Mouse (Mus musculus): ENCODE results near the gene Rcbtb2. TPM values are rescaled to one million over a fixed set of nuclear protein-coding genes. Genes with fewer than 3 reads are reported as not detected.
A peak's percentile ranks its signal among the peaks of the same experiment; 100 is the strongest.

Rcbtb2 gene
- total RNA-seq, 2 experiments from 2014 or later, result 33.0 to 33.1 TPM

GRCm38 (mm10) chr14:73116301-73116700, 6.5 kb upstream of the Rcbtb2 start:
- DNase-seq (ENCODE audit: low spot score in 2 of 2), result no peak

GRCm38 (mm10) chr14:73116938-73117337, 5.9 kb upstream of the Rcbtb2 start:
- DNase-seq (ENCODE audit: low spot score in 2 of 2), result peak in 1 of 2 experiments; percentile 31

GRCm38 (mm10) chr14:73117411-73118392, 5.1 kb upstream of the Rcbtb2 start:
- no peak for DNase-seq (ENCODE audit: low spot score in 2 of 2)

DNA sequence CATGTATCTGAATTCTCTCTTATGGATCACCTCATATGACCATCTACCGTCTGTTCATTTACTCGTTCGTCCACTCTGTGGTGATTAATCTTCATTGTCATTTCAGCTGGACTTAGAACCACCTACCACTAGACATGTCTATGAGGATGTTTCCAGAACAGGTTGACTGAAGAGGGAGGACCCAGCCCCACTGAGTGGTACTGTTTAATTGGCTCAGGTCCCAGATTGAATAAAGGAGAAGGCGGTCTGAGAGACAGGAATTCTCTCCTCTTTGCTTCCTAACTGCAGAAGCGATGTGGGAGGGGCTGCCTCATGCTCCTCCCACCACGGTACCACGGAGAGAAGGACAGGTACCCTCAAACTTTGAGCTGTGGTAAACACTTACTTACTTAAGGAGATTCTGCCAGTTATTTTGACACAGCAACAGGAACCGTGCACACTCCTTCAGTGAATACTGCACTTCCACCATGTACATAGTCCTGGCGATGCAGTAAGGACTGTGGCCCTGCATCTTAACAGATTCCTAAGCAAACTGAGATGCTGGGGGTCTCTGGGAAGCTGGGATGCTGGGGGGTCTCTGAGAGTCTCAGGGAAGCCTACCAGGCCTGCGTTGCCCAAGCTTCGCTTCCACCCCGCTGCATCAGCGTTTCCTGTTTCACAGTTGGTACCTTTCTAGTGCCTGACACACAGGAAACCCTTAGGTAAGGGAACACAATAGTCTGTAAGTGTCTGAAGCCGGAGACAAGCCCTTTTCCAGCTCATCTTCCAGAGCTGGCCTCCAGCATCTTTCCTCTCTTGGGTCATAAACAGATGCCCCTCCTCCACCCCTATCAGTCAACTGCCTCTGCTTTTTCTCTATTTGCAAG, 4.1 kb upstream of the Rcbtb2 start:
- DNase-seq (ENCODE audit: low spot score in 2 of 2), result no peak

DNA sequence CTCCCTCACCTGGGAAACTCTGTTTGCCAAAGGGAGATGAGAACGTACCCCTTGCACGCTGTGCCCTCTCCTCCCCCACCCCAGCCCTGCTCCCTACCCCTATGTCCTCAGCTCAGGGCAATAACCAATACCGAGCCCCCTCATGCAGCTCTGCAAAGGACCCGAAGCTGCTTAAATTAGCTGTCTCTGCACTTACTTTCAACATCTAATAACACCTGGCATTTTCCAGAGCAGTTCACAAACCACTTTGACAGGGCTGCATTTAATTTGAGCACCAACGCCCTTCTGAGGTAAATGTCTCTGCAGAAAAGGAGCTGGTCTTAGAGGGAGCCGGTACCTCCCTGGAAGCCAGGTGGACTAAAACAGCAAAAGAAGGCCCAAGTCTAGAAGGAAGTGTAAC, 3.4 kb upstream of the Rcbtb2 start:
- no peak for DNase-seq (ENCODE audit: low spot score in 2 of 2)

GRCm38 (mm10) chr14:73119966-73120365, 2.9 kb upstream of the Rcbtb2 start:
- DNase-seq (ENCODE audit: low spot score in 2 of 2), result no peak

DNA sequence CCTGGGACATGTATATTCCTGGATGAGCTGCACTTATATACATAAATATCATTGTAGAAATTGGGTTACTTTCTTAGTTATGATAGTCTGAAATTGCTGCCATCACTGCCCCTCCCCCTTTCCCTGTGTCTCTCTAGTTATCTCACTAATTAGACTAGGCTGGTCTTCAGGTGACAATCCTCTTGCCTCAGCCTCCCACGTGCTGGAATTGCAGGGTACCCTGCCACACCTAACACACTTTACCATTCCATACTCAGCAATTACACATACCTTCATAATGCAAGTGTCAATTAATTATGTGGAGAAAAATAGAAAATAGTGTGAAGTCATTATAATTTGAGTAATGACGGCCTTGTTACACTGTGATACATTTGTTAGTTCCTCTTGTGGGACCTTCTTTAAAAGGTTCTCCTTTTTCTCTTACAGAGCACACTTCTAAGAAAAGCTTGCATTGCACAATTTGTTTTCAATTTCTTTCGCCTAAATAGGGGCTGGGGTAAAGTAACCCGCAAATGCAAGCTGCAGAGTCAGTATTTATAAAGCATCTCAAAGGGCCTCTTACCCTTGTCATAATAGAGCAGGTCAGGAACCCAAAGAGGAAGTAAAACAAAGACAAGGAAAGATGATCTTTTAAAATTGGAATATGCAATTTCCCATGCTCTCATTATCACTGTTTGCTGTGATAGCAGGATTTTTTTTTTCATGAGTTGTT, 470 bp upstream of the Rcbtb2 start:
- no peak for DNase-seq (ENCODE audit: low spot score in 2 of 2)

DNA sequence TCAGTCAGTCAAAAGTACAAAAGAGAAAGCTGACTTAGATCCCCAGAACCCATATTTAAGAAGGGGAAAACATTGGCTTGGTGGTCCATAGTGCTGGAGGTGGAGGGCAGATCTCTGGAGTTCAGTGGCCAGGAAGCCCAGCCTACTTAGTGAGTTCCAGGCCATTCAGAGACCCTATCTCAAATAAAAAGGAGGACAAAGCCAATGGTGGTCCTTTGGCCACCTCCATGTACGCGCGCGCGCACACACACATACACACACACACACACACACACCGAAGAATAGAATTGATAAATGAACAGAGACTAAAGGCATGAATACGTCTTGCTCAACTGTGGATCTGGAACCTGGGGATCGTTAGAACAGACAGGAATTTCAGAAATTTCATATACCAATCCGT, 544 bp downstream of the Rcbtb2 start:
- no peak for DNase-seq (ENCODE audit: low spot score in 2 of 2)

DNA sequence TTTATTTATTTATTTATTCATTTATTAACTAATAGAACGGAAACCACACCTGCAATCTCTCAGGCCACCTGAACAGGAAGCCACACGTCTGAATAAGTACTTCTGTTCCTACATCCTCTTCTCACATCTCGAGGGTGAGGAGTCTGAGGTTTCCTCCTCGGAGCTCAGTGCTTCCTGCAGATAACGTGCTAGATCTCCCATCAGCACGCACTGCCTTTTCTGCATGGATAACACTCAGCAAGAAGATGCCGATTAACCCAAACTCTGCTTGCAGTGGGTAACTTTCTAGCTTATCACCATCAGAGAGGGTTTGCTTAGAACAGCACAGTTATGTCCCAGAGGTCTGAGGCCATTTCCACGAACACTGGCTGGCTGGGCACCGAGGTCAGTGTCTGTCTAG, 949 bp downstream of the Rcbtb2 start:
- no peak for DNase-seq (ENCODE audit: low spot score in 2 of 2)

- no peak for DNase-seq (ENCODE audit: low spot score in 2 of 2)
Observed at GRCm38 (mm10) chr14:73130519-73130918, 7.7 kb downstream of the Rcbtb2 start.

DNA sequence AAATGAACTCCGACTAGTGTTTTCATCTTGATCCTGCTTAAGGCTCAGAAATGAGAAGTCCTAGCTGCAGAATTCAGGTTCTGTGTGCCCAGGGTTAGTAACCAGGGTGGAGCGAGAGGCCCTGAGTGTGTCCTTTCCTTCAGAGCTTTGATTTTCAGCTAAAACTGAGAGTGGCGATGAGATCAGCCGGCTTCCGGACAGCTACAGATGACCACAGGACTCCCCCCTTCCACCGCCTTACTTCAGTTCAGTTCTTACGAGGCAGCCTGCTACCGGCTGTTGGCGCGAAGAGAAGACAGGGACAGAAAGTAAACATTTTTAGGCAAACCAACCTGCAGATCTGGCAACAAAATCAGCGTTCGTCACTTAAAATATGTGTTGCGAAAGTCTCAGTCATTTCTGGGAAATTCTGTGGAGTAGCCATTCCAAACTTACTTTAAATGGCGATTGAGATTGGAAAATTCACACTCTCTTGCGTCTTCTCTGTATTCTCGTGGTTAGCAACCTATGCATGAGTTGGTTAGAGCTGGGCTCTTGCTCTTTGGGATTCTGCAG, 9.1 kb downstream of the Rcbtb2 start:
- DNase-seq (ENCODE audit: low spot score in 2 of 2), result no peak

GRCm38 (mm10) chr14:73132731-73133130, 9.9 kb downstream of the Rcbtb2 start:
- DNase-seq (ENCODE audit: low spot score in 2 of 2), result no peak

DNA sequence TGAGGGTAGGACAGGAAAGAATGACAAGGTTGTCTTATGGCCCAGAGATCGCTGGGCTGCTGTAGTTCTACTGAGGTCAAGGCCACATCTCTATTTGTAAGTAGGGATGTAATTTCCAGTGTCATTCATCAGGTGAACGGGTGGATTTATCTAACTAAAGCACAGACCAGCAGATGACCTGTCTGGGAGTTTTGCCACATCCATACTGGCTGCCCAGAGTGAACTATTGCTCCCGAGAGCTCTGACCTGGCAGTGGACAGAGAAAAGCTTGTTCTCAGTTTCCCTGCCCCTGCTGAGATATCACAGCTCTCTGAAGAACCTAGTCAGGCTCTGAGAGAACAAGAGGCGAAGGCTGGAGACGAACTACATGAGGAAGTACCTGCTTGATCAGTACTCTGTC, 14.4 kb downstream of the Rcbtb2 start:
- DNase-seq (ENCODE audit: low spot score in 2 of 2), result no peak

DNA sequence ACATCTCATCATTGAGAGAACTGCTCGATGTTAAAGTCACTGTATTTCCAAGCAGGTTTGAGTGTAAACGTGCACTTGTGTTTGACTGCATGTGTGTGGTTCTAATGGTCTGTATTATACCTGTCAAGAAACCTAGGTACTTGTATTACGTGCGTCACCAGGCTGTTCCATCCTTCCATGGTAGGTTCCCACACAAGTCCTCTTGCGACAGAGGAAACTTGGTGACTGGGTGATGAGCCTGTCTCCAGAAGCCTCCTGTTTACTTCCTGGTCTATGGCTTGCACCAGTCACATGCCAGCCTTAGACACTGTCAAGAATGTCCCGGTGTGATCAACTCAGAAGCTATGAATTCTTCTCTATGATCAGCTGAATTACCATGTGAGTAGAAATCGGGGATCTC, 15.6 kb downstream of the Rcbtb2 start:
- no peak for DNase-seq (ENCODE audit: low spot score in 2 of 2)

DNA sequence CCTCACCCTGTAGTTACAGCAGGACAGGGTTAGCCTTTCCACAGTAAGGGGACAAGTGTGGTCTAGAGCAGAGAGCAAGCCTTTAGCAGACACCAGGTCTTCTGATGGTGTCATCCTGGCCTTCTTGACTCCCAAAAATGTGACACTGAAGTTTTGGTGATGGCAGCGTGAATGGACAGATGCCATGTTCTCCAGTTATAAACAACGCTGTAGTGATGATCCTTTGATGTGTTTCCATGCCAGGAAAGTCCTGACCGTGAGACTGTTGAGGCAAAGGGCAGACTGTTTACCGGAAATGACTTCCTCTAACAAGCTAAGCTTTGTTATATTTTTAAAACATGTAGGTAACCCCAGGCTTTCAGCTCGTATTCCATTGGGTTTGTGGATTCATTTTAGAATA, 17.0 kb downstream of the Rcbtb2 start:
- DNase-seq (ENCODE audit: low spot score in 2 of 2), result no peak

DNA sequence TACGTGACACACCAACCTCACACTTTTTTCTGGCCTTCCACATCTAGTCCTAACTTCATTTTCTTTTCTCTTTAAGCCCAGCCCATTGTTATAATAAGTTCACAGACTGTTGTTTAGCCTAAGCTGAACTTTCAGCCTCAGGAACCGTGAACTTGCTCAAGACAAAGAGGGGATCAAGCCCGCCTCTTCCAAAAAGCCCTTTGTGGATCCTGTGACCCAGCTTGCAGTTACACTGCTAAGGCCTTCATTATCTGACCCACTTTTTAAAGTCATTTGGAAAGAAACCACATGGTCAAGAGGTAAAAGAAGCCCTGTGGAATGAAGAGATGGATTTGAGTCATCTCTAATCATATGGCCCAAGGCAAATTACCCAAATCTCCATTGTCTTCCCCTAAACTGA, 19.0 kb downstream of the Rcbtb2 start:
- no peak for DNase-seq (ENCODE audit: low spot score in 2 of 2)

DNA sequence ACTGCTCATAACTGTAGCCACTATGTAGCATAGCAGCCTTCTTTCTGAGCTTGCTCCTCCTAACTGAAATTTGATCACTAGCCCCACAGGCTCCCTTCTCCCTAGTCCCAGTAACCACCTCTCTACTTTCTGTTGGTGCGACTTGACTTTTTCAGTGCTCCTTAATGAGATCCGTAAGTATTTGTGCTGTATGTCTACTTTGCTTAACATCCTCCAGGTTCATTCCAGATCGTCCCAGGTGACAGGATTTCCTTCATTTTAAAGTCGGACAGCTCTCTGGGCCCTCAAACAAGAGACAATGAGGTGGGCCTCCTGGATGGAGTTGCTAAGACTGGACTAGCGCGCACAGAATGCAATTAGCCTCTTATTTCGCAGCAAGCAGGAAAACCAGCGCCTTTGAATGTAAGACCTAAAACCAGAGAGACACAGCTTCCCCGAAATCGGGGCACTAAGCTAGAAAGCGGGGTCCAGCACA, 19.6 kb downstream of the Rcbtb2 start:
- no peak for DNase-seq (ENCODE audit: low spot score in 2 of 2)

DNA sequence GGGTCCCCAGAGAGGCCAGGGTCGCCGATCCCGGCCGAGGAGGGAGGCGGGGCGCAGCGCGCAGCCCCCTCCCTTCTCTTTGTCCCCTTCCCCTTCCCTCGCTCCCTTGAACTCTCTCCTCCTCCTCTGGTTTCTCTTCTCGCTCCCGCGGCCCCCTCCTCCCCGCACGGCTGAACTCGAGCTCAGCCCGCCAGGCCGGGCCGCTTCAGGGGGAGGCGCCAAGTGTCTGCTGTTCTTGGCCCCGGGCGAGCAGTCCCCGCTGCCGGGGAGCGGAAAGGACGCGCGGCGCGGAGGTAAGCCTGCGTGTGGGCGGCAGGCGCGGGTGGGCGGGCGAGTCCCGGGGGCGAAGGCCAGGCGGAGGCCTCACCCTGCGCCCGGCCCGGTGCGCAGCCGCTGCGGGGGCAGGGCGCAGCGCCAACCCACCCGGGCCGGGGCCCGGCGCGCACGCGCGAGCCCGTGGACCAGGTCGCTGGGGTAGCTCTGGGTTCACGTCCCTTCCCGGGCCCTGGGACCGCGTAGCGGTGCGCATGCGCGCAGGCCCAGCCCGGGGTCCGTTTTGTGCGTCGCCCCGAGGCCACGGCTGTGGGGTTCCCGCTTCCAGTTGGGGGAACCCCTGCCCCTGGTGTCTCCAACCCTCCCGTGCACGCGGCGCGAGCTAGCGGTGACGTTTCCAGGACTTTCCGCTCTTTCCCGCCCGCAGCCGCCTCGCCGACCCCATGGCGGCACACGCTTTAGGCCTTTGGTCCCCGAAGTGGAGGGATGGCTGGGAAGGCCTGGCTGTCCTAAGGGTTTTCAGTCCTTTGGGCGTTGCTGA, 20.3 kb downstream of the Rcbtb2 start:
- peak; percentile 81 to 85 for DNase-seq (ENCODE audit: low spot score in 2 of 2)

DNA sequence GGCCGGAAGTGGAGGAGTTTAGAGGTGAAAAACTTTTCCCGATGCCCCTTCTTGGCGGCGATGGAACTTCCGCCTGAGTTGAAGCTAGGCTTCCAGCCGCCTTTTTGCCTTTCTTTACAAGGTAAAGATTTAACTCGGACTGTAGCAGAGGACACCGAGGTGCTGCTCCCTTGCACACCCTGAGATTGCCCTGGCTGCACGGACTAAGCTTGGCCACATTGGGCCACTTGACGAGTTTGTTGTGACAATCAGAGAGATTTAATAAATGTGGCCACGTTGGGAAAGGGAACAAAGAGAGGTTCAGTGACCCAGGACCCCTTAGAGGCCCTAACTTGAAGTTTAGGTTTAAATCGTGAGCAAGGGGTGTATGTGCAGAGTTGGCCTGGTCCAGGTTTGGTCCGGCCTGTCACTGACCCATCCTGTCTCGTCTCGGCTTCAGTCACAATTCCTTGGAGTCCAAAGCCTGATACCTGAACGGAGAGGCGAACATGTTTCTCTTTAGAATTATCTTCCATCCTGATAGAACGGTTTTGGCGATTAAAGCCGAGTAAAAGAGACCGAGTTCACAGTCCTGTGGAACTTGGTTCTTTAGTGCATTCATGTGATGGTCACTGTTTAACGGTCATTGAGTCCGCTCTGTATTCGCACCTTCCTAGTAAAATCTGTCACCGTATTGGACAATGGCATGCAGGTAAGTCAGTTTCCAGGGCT, 21.0 kb downstream of the Rcbtb2 start:
- no peak for DNase-seq (ENCODE audit: low spot score in 2 of 2)
